ENCODE assay signal across 12 mouse cellular contexts in genomic region chr2:147180649-147181303, GRCm38 (mm10). TPM values are rescaled to one million over a fixed set of nuclear protein-coding genes. Genes with fewer than 3 reads are reported as not detected.
A peak's percentile ranks its signal among the peaks of the same experiment; 100 is the strongest.
DNase-seq lines count a peak whose midpoint lies in the region; ATAC-seq and TF ChIP-seq lines count a peak whose summit lies in the region.
"Had no signal": no experiment of that assay in that cellular context is flagged by ENCODE, and none has a peak within 500 bp of the region (broad histone marks: within the 10 kb centered on the region; RNA-seq: fewer than 3 reads in every experiment).

No protein-coding gene starts in this region.

- peak overlapping the region; percentile 59; the same call in 1 of the 2 replicates for H3K27ac ChIP-seq in forebrain, embryonic 11.5 days (ENCODE audit: low read depth, low read length)
- no peak overlapping the region for H3K27ac ChIP-seq in neural tube, embryonic 12.5 days
- H3K27ac ChIP-seq: liver, embryonic 13.5 days had no signal

- peak overlapping the region; percentile 2; the same call in 1 of the 2 replicates for H3K4me3 ChIP-seq in forebrain, embryonic 11.5 days (ENCODE audit: low read depth, low read length)
- 0 out of 2 replicates have a peak overlapping the region, but pooled peaks have one; percentile 1 for H3K4me3 ChIP-seq in neural tube, embryonic 12.5 days
- H3K4me3 ChIP-seq in lung, adult 2 months (replicated peaks; ENCODE audit: extremely low read depth, low read depth, low read length), result no peak overlapping the region
- H3K4me3 ChIP-seq: liver, embryonic 13.5 days had no signal

- H3K9me3 ChIP-seq in forebrain, embryonic 11.5 days (ENCODE audit: control insufficient read depth, low read length), result no peaks in the 10 kb centered on the region
- H3K9me3 ChIP-seq in neural tube, embryonic 12.5 days, result no peaks in the 10 kb centered on the region
- H3K9me3 ChIP-seq: liver, embryonic 13.5 days had no signal

- no peaks in the 10 kb centered on the region for H3K36me3 ChIP-seq in forebrain, embryonic 11.5 days (ENCODE audit: control insufficient read depth, insufficient read depth, low read length)
- H3K36me3 ChIP-seq in neural tube, embryonic 12.5 days, result no peaks in the 10 kb centered on the region
- H3K36me3 ChIP-seq: liver, embryonic 13.5 days had no signal

- no peak for TF ChIP-seq CTCF in lung, adult 2 months (IDR thresholded peaks at IDR 0.05; ENCODE audit: insufficient read depth, low read length)

- H3K4me1 ChIP-seq in forebrain, embryonic 11.5 days (replicated peaks; ENCODE audit: control insufficient read depth, insufficient read depth, low read length), result no peaks in the 10 kb centered on the region
- H3K4me1 ChIP-seq in neural tube, embryonic 12.5 days, result peaks cover 25% of the 10 kb centered on the region
- H3K4me1 ChIP-seq in lung, adult 2 months (ENCODE audit: control insufficient read depth, insufficient read depth, low read length), result peaks cover 12% of the 10 kb centered on the region; the same call in 1 of the 2 replicates

- WGBS in forebrain, embryonic 11.5 days, result 2% methylated on average over 32 of the region's 32 CpGs
- WGBS in neural tube, embryonic 12.5 days, result 1% methylated on average over 31 of the region's 32 CpGs
- WGBS in lung, adult 2 months, result 26% methylated on average over 32 of the region's 32 CpGs

- H3K9ac ChIP-seq in forebrain, embryonic 11.5 days (ENCODE audit: low read length), result no peak overlapping the region
- no peak overlapping the region for H3K9ac ChIP-seq in neural tube, embryonic 12.5 days
- H3K9ac ChIP-seq: liver, embryonic 13.5 days had no signal

- peak; percentile 61 for DNase-seq in left cerebral cortex, adult 11 months (ENCODE audit: low spot score)
- DNase-seq in left cerebral cortex, adult 18-20 months (ENCODE audit: low spot score in 2 of 2), result no peak
- peak; percentile 66 for DNase-seq in forebrain, embryonic 11.5 days (ENCODE audit: low spot score)
- peak; percentile 23 to 44 for DNase-seq in layer of hippocampus, postnatal 10 days (ENCODE audit: low spot score in 2 of 2)
- DNase-seq in gastrocnemius, adult 18-20 months (ENCODE audit: low spot score), result no peak
- DNase-seq in MN1 (ENCODE audit: low spot score), result no peak
- DNase-seq in lung, adult 2 months, result no peak
- DNase-seq: adrenal gland, postnatal 14 days; kidney, adult 9 months; liver, embryonic 13.5 days had no signal

- ATAC-seq in forebrain, embryonic 11.5 days (replicated peaks; ENCODE audit: low FRiP score), result peak; percentile 44; the same call in 1 of the 2 replicates
- ATAC-seq in neural tube, embryonic 12.5 days (ENCODE audit: low FRiP score, low read depth), result peak; percentile 38

- peaks cover 85% of the 10 kb centered on the region for H3K27me3 ChIP-seq in forebrain, embryonic 11.5 days (ENCODE audit: control insufficient read depth, insufficient read depth, low read length)
- peaks cover 88% of the 10 kb centered on the region for H3K27me3 ChIP-seq in neural tube, embryonic 12.5 days (replicated peaks)

- TF ChIP-seq POLR2A in lung, adult 2 months (IDR thresholded peaks at IDR 0.05; ENCODE audit: borderline replicate concordance, extremely low read depth, low read depth, low read length), result no peak

- 0 out of 2 replicates have a peak overlapping the region, but pooled peaks have one; percentile 18 for H3K4me2 ChIP-seq in forebrain, embryonic 11.5 days (ENCODE audit: low read depth, low read length, severe bottlenecking)
- peak overlapping the region; percentile 46 for H3K4me2 ChIP-seq in neural tube, embryonic 12.5 days (replicated peaks)
- H3K4me2 ChIP-seq: liver, embryonic 13.5 days had no signal

RNA-seq across cellular contexts. Expression of gene Nkx2-2, which starts 13.3 kb away (rescaled TPM):
- total RNA-seq in left cerebral cortex, adult 18-20 months (2021), result 1 to 10 TPM; 4.2 to 4.5 TPM
- polyA plus RNA-seq in forebrain, embryonic 11.5 days (2014; fragmentation: Nextera tagmentation; extraction: Ambion mirVana), result 7.1 and 7.6 TPM in 2 replicates
- 10 to 100 TPM; 11.7 to 15.4 TPM for total RNA-seq in layer of hippocampus, postnatal 10 days (2021)
- polyA plus RNA-seq in neural tube, embryonic 12.5 days (2016; fragmentation: Nextera tagmentation; extraction: Ambion mirVana), result 3.7 and 4.7 TPM in 2 replicates
- not detected for total RNA-seq in gastrocnemius, adult 18-20 months (2021)
- not detected in 2 replicates for polyA plus RNA-seq in lung, adult 2 months (2012; rRNA removed)
- total RNA-seq: adrenal gland, postnatal 14 days; heart, adult 8-10 months had no signal
- polyA plus RNA-seq: liver, embryonic 13.5 days had no signal

Comparison
In these comparisons a context has a peak if more than half of its experiments do, and no peak if none do; other contexts are left out.
1. DNase-seq: peak in left cerebral cortex, adult 11 months (single experiment), forebrain, embryonic 11.5 days (single experiment) and layer of hippocampus, postnatal 10 days (2 of 2); none in left cerebral cortex, adult 18-20 months (0 of 2), gastrocnemius, adult 18-20 months (single experiment), MN1 (single experiment) and lung, adult 2 months (single experiment).
2. RNA of gene Nkx2-2, which starts 13.3 kb away (total RNA-seq): 11.7 to 15.4 TPM in layer of hippocampus, postnatal 10 days and 4.2 to 4.5 TPM in left cerebral cortex, adult 18-20 months; not detected in gastrocnemius, adult 18-20 months; every median in the first group is over 4 times any median in the second.